Comparison of ENCODE assay signal across 13 mouse cellular contexts in the genomic region with DNA sequence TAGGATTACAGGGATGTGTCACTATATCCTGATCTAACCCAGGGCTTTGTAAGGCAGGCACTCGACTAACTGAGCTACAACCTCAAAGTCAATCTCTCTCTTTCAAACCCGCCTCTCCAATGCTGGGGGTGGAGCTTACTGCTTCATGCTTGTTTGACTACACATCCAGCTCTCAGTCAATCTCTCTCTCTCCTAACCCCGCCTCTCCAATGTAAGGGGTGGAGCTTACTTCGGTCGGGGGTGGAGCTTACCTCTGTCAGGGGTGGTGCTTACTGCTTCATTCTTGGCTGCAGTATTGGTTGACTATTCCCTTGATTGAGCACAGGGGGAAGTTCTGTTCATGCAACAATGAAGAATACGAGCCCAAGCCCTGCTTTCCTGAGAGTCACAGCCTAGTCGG. TPM values are rescaled to one million over a fixed set of nuclear protein-coding genes. Genes with fewer than 3 reads are reported as not detected.
DNase-seq lines count a peak whose midpoint lies in the region; ATAC-seq and TF ChIP-seq lines count a peak whose summit lies in the region.
"Had no signal": no experiment of that assay in that cellular context is flagged by ENCODE, and none has a peak within 500 bp of the region (broad histone marks: within the 10 kb centered on the region; RNA-seq: fewer than 3 reads in every experiment).

No protein-coding gene starts in this region.

- no peak overlapping the region for H3K4me2 ChIP-seq in heart, postnatal 0 days (ENCODE audit: low read depth, low read length)
- H3K4me2 ChIP-seq in forebrain, embryonic 15.5 days (replicated peaks), result no peak overlapping the region
- no peak overlapping the region for H3K4me2 ChIP-seq in intestine, embryonic 15.5 days (replicated peaks)
- H3K4me2 ChIP-seq: midbrain, embryonic 13.5 days had no signal

- TF ChIP-seq EP300 in heart, postnatal 0 days (IDR thresholded peaks at IDR 0.05; ENCODE audit: low read depth), result no peak

- H3K27me3 ChIP-seq in heart, postnatal 0 days (ENCODE audit: control insufficient read depth, insufficient read depth, low read length), result no peaks in the 10 kb centered on the region
- H3K27me3 ChIP-seq in forebrain, embryonic 15.5 days, result no peaks in the 10 kb centered on the region
- no peaks in the 10 kb centered on the region for H3K27me3 ChIP-seq in intestine, embryonic 15.5 days (replicated peaks)
- H3K27me3 ChIP-seq: midbrain, embryonic 13.5 days had no signal

- H3K9me3 ChIP-seq in heart, postnatal 0 days (replicated peaks; ENCODE audit: control insufficient read depth, low read length), result no peaks in the 10 kb centered on the region
- H3K9me3 ChIP-seq in forebrain, embryonic 15.5 days, result no peaks in the 10 kb centered on the region
- no peaks in the 10 kb centered on the region for H3K9me3 ChIP-seq in intestine, embryonic 15.5 days
- H3K9me3 ChIP-seq: midbrain, embryonic 13.5 days had no signal

- intact Hi-C loops in left cerebral cortex, postnatal 4 days (cut with DNase I), result no loop called here

- TF ChIP-seq CTCF in heart, postnatal 0 days (IDR thresholded peaks at IDR 0.05; ENCODE audit: low read depth), result no peak

- peak; percentile 29 for DNase-seq in left cerebral cortex, postnatal 4 days
- DNase-seq in left cerebral cortex, adult 11 months (ENCODE audit: low spot score), result no peak
- DNase-seq in NIH3T3 (ENCODE audit: low read depth), result peak; percentile 31
- no peak for DNase-seq in heart, postnatal 0 days (ENCODE audit: low spot score)
- peak; percentile 30 to 81 for DNase-seq in natural killer cell, adult 2 months (ENCODE audit: low spot score in 2 of 2)
- DNase-seq: gastrocnemius, postnatal 10 days had no signal

- no peak overlapping the region for H3K9ac ChIP-seq in heart, postnatal 0 days (replicated peaks; ENCODE audit: low read depth, low read length)
- H3K9ac ChIP-seq in forebrain, embryonic 15.5 days (replicated peaks), result no peak overlapping the region
- no peak overlapping the region for H3K9ac ChIP-seq in intestine, embryonic 15.5 days
- H3K9ac ChIP-seq: midbrain, embryonic 13.5 days had no signal

- no peak overlapping the region for H3K4me3 ChIP-seq in heart, postnatal 0 days (ENCODE audit: low read depth, low read length)
- H3K4me3 ChIP-seq in forebrain, embryonic 15.5 days, result no peak overlapping the region
- H3K4me3 ChIP-seq in intestine, embryonic 15.5 days (replicated peaks), result no peak overlapping the region
- H3K4me3 ChIP-seq: midbrain, embryonic 13.5 days had no signal

- H3K27ac ChIP-seq in heart, postnatal 0 days (ENCODE audit: low read depth), result peak overlapping the region; percentile 88
- H3K27ac ChIP-seq in forebrain, embryonic 15.5 days (replicated peaks), result no peak overlapping the region
- H3K27ac ChIP-seq in intestine, embryonic 15.5 days, result no peak overlapping the region
- H3K27ac ChIP-seq: midbrain, embryonic 13.5 days had no signal

- ATAC-seq in heart, postnatal 0 days (ENCODE audit: insufficient read depth, low read depth), result no peak
- ATAC-seq in frontal cortex, adult (ENCODE audit: low TSS enrichment), result no peak
- no peak for ATAC-seq in forebrain, embryonic 15.5 days (replicated peaks)
- no peak for ATAC-seq in intestine, embryonic 15.5 days
- ATAC-seq: midbrain, embryonic 13.5 days had no signal

- WGBS in heart, postnatal 0 days, result 55% methylated on average over 7 of the region's 7 CpGs
- 65% methylated on average over 7 of the region's 7 CpGs for WGBS in forebrain, embryonic 15.5 days
- 56% methylated on average over 7 of the region's 7 CpGs for WGBS in intestine, embryonic 15.5 days

- H3K36me3 ChIP-seq in heart, postnatal 0 days (replicated peaks; ENCODE audit: control insufficient read depth, insufficient read depth, low read length), result no peaks in the 10 kb centered on the region
- no peaks in the 10 kb centered on the region for H3K36me3 ChIP-seq in forebrain, embryonic 15.5 days
- no peaks in the 10 kb centered on the region for H3K36me3 ChIP-seq in intestine, embryonic 15.5 days
- H3K36me3 ChIP-seq: midbrain, embryonic 13.5 days had no signal

- peaks cover 38% of the 10 kb centered on the region for H3K4me1 ChIP-seq in heart, postnatal 0 days (ENCODE audit: control insufficient read depth, insufficient read depth)
- H3K4me1 ChIP-seq in forebrain, embryonic 15.5 days, result peaks cover 9% of the 10 kb centered on the region
- peaks cover 4% of the 10 kb centered on the region for H3K4me1 ChIP-seq in intestine, embryonic 15.5 days (replicated peaks)

RNA-seq across cellular contexts. Expression of gene Mtmr3, which starts 10.8 kb away (rescaled TPM):
- total RNA-seq in left cerebral cortex, postnatal 4 days (2021), result 10 to 100 TPM; 74.2 to 76.6 TPM
- total RNA-seq in heart, postnatal 0 days (2014; rRNA removed; ENCODE audit: low replicate concordance), result 53.3 and 68.2 TPM in 2 replicates
- polyA plus RNA-seq in heart, postnatal 0 days (2015; fragmentation: Nextera tagmentation; extraction: Ambion mirVana), result 14.2 and 15.1 TPM in 2 replicates
- 42.0 TPM in 2 replicates for polyA plus RNA-seq in forebrain, embryonic 15.5 days (2015; fragmentation: Nextera tagmentation; extraction: Ambion mirVana)
- 20.5 and 21.7 TPM in 2 replicates for polyA plus RNA-seq in intestine, embryonic 15.5 days (2015; fragmentation: Nextera tagmentation; extraction: Ambion mirVana)

RNA-seq across cellular contexts. Expression of gene Gm11032, which starts 14.5 kb away (rescaled TPM):
- total RNA-seq in left cerebral cortex, postnatal 4 days (2021), result not detected
- total RNA-seq in heart, postnatal 0 days (2014; rRNA removed; ENCODE audit: low replicate concordance), result not detected in 2 replicates
- not detected in 2 replicates for polyA plus RNA-seq in heart, postnatal 0 days (2015; fragmentation: Nextera tagmentation; extraction: Ambion mirVana)
- polyA plus RNA-seq in forebrain, embryonic 15.5 days (2015; fragmentation: Nextera tagmentation; extraction: Ambion mirVana), result not detected in 2 replicates
- polyA plus RNA-seq in intestine, embryonic 15.5 days (2015; fragmentation: Nextera tagmentation; extraction: Ambion mirVana), result not detected in 2 replicates
- total RNA-seq: gastrocnemius, postnatal 10 days; layer of hippocampus, postnatal 10 days had no signal
- polyA plus RNA-seq: cortical plate, adult 2 months; midbrain, embryonic 13.5 days; small intestine, adult 2 months had no signal

RNA-seq across cellular contexts. Expression of gene Ascc2, which starts 32.1 kb away (rescaled TPM):
- 10 to 100 TPM; 27.3 to 28.3 TPM for total RNA-seq in left cerebral cortex, postnatal 4 days (2021)
- 13.6 and 15.2 TPM in 2 replicates for total RNA-seq in heart, postnatal 0 days (2014; rRNA removed; ENCODE audit: low replicate concordance)
- 10.1 and 10.6 TPM in 2 replicates for polyA plus RNA-seq in heart, postnatal 0 days (2015; fragmentation: Nextera tagmentation; extraction: Ambion mirVana)
- polyA plus RNA-seq in forebrain, embryonic 15.5 days (2015; fragmentation: Nextera tagmentation; extraction: Ambion mirVana), result 24.0 and 27.1 TPM in 2 replicates
- polyA plus RNA-seq in intestine, embryonic 15.5 days (2015; fragmentation: Nextera tagmentation; extraction: Ambion mirVana), result 31.7 and 33.0 TPM in 2 replicates

Comparison
In these comparisons a context has a peak if more than half of its experiments do, and no peak if none do; other contexts are left out.
1. DNase-seq: peak in left cerebral cortex, postnatal 4 days (single experiment), NIH3T3 (single experiment) and natural killer cell, adult 2 months (2 of 2); none in left cerebral cortex, adult 11 months (single experiment) and heart, postnatal 0 days (single experiment).